Mouse (Mus musculus) forebrain, embryonic 14.5 days (tissue): ENCODE measurements around the gene Kctd15. TPM values are rescaled to one million over a fixed set of nuclear protein-coding genes. Genes with fewer than 3 reads are reported as not detected.

Source experiments
- ATAC-seq: fragments of 200-750 bp; cut with Nextera tagmentation; 2 replicates; pipeline ENCODE4 v1.8.0; 2017; ENCODE audit warnings: mild to moderate bottlenecking, moderate library complexity
- DNase-seq: peaks from one replicate; pipeline ENCODE4 v3.0.0-alpha.2; 2015; ENCODE audit warnings: low spot score
- H3K27ac ChIP-seq: fragments of 300-500 bp; sonication (generic); 2 replicates; pipeline ENCODE4 v1.5.1; 2014; ENCODE audit warnings: low read depth, mild to moderate bottlenecking, control low read depth, low read length, moderate library complexity
- H3K27me3 ChIP-seq: fragments of 300-500 bp; sonication (generic); replicated peaks from 2 replicates; pipeline ENCODE4 v1.6.1; 2014; ENCODE audit warnings: low read length, control low read depth, mixed read lengths; ENCODE audit not compliant: control insufficient read depth, insufficient read depth
- H3K36me3 ChIP-seq: fragments of 300-500 bp; sonication (generic); 2 replicates; pipeline ENCODE4 v1.6.1; 2014; ENCODE audit warnings: low read length, control low read depth; ENCODE audit not compliant: control insufficient read depth, insufficient read depth
- H3K4me1 ChIP-seq: fragments of 300-500 bp; sonication (generic); 2 replicates; pipeline ENCODE4 v1.6.1; 2014; ENCODE audit warnings: antibody characterized with exemption, low read length, control low read depth; ENCODE audit not compliant: control insufficient read depth, insufficient read depth
- H3K4me2 ChIP-seq: fragments of 300-500 bp; sonication (generic); 2 replicates; pipeline ENCODE4 v1.6.1; 2014; ENCODE audit warnings: mild to moderate bottlenecking, control low read depth, low read length
- H3K4me3 ChIP-seq: fragments of 300-500 bp; sonication (generic); 2 replicates; pipeline ENCODE4 v1.5.1; 2014; ENCODE audit warnings: low read depth, low read length, control low read depth
- H3K9ac ChIP-seq: fragments of 300-500 bp; sonication (generic); 2 replicates; pipeline ENCODE4 v1.6.1; 2014; ENCODE audit warnings: mild to moderate bottlenecking, low read length, control low read depth, moderate library complexity
- H3K9me3 ChIP-seq: fragments of 300-500 bp; sonication (generic); replicated peaks from 2 replicates; pipeline ENCODE4 v1.6.1; 2016; ENCODE audit warnings: low read length, control low read depth, mixed read lengths; ENCODE audit not compliant: control insufficient read depth
- WGBS: fragments of 180-500 bp; shearing (Covaris S2); extraction: QIAGEN DNeasy Blood & Tissue Kit; methylation state at CpG from one replicate; pipeline ENCODE4 v1.1.7; 2014; 5-methylcytosine and 5-hydroxymethylcytosine counted together
- polyA plus RNA-seq: library from polyadenylated mRNA; unstranded; fragments of >200 nt; fragmentation: Nextera tagmentation; extraction: Ambion mirVana; gene quantifications from 2 replicates; pipeline ENCODE4 v1.2.1, GENCODE M21; 2014

Kctd15 gene
- polyA plus RNA-seq, 1 experiment from 2014 or later, result 16.0 TPM

- no peak overlapping the region for H3K9ac ChIP-seq
- H3K4me3 ChIP-seq, result no peak overlapping the region
- no peak for DNase-seq
- H3K9me3 ChIP-seq, result no peaks in the 10 kb centered on the region
- WGBS, result 75% methylated on average over 18 of the region's 18 CpGs
- no peak for ATAC-seq
- H3K27me3 ChIP-seq, result no peaks in the 10 kb centered on the region
- H3K27ac ChIP-seq, result no peak overlapping the region
- peaks cover 5% of the 10 kb centered on the region; the same call in 1 of the 2 replicates for H3K4me1 ChIP-seq
- H3K36me3 ChIP-seq, result peaks cover 88% of the 10 kb centered on the region
- no peak overlapping the region for H3K4me2 ChIP-seq
These were observed 11.9 kb downstream of the Kctd15 start for GRCm38 (mm10) chr7:34644591-34644990.

DNA sequence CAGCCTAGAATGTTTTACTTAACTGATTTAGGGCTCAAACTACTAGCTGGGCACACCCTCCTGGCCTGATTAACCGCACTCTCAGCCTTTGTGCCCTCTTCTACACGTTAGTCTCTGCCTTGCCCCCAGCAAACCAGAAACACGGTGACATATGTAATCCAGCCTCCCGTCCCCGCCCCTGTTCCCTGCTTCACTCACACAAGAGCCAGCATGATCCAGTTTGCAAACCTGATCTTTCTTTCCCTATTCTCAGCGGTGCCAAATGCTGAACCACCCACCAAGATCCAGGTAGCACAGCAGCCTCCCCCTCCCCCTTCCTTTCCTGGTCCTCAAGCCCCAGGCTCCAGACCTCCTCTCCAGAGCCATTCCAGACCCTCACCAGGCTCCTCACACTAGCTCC is 13.2 kb downstream of the Kctd15 start:
- no peak for DNase-seq
- peaks cover 5% of the 10 kb centered on the region; the same call in 1 of the 2 replicates for H3K4me1 ChIP-seq
- H3K27ac ChIP-seq, result no peak overlapping the region
- no peaks in the 10 kb centered on the region for H3K27me3 ChIP-seq
- H3K9ac ChIP-seq, result no peak overlapping the region
- H3K4me3 ChIP-seq, result no peak overlapping the region
- no peak overlapping the region for H3K4me2 ChIP-seq
- 79% methylated on average over 6 of the region's 6 CpGs for WGBS
- no peaks in the 10 kb centered on the region for H3K9me3 ChIP-seq
- no peak for ATAC-seq
- peaks cover 85% of the 10 kb centered on the region for H3K36me3 ChIP-seq

GRCm38 (mm10) chr7:34641968-34642367 is 14.6 kb downstream of the Kctd15 start:
- 91% methylated on average over 13 of the region's 13 CpGs for WGBS
- H3K9me3 ChIP-seq, result no peaks in the 10 kb centered on the region
- H3K9ac ChIP-seq, result no peak overlapping the region
- H3K27me3 ChIP-seq, result no peaks in the 10 kb centered on the region
- no peak overlapping the region for H3K27ac ChIP-seq
- no peaks in the 10 kb centered on the region; the same call in 1 of the 2 replicates for H3K4me1 ChIP-seq
- no peak for ATAC-seq
- H3K4me2 ChIP-seq, result no peak overlapping the region
- H3K4me3 ChIP-seq, result no peak overlapping the region
- DNase-seq, result no peak
- H3K36me3 ChIP-seq, result peaks cover 77% of the 10 kb centered on the region

- ATAC-seq (no peak), DNase-seq (no peak)
- H3K9ac ChIP-seq, result no peak overlapping the region
- H3K4me3 ChIP-seq, result no peak overlapping the region
- peaks cover 60% of the 10 kb centered on the region for H3K36me3 ChIP-seq
- WGBS, result 92% methylated on average over 11 of the region's 11 CpGs
- no peaks in the 10 kb centered on the region for H3K27me3 ChIP-seq
- H3K4me2 ChIP-seq, result no peak overlapping the region
- H3K4me1 ChIP-seq, result no peaks in the 10 kb centered on the region
- H3K9me3 ChIP-seq, result no peaks in the 10 kb centered on the region
- no peak overlapping the region for H3K27ac ChIP-seq
These were observed 16.7 kb downstream of the Kctd15 start for GRCm38 (mm10) chr7:34639798-34640197.

GRCm38 (mm10) chr7:34636661-34637060 is 19.9 kb downstream of the Kctd15 start:
- ATAC-seq (no peak), DNase-seq (no peak)
- 75% methylated on average over 4 of the region's 4 CpGs for WGBS
- Histone ChIP-seq H3K36me3 (peaks cover 35% of the 10 kb centered on the region), H3K9ac (no peak overlapping the region), H3K4me1 (no peaks in the 10 kb centered on the region), H3K27me3 (no peaks in the 10 kb centered on the region), H3K4me3 (no peak overlapping the region), H3K9me3 (no peaks in the 10 kb centered on the region), H3K4me2 (no peak overlapping the region), H3K27ac (no peak overlapping the region)

- Histone ChIP-seq H3K4me3 (no peak overlapping the region), H3K4me2 (no peak overlapping the region), H3K27ac (no peak overlapping the region), H3K36me3 (0 out of 2 replicates have a peak, but pooled peaks cover 5% of the 10 kb centered on the region), H3K9ac (no peak overlapping the region), H3K4me1 (peaks cover 13% of the 10 kb centered on the region), H3K27me3 (no peaks in the 10 kb centered on the region), H3K9me3 (no peaks in the 10 kb centered on the region)
- DNase-seq, result no peak
- WGBS, result 88% methylated on average over 10 of the region's 10 CpGs
- no peak for ATAC-seq
These were observed 23.4 kb downstream of the Kctd15 start for GRCm38 (mm10) chr7:34632966-34633742.

- WGBS, result under 1% methylated on average over 34 of the region's 34 CpGs
- H3K9ac ChIP-seq, result peak overlapping the region; percentile 54
These were observed 26.1 kb downstream of the Kctd15 start for GRCm38 (mm10) chr7:34630211-34631085.

GRCm38 (mm10) chr7:34629702-34630210 is 26.8 kb downstream of the Kctd15 start:
- Histone ChIP-seq H3K9ac (peak overlapping the region; percentile 54), H3K27me3 (no peaks in the 10 kb centered on the region), H3K4me1 (peaks cover 13% of the 10 kb centered on the region), H3K4me2 (peak overlapping the region; percentile 61), H3K27ac (peak overlapping the region; percentile 69; the same call in 1 of the 2 replicates), H3K4me3 (peak overlapping the region; percentile 30), H3K36me3 (no peaks in the 10 kb centered on the region), H3K9me3 (no peaks in the 10 kb centered on the region)
- 34% methylated on average over 8 of the region's 8 CpGs for WGBS
- ATAC-seq (peak; percentile 8; the same call in 1 of the 2 replicates), DNase-seq (peak; percentile 67)

More at GRCm38 (mm10) chr7:34630211-34631085, 26.1 kb downstream of the Kctd15 start:
- Histone ChIP-seq H3K27ac (peak overlapping the region; percentile 69; the same call in 1 of the 2 replicates), H3K4me3 (peak overlapping the region; percentile 30), H3K36me3 (no peaks in the 10 kb centered on the region), H3K9me3 (no peaks in the 10 kb centered on the region), H3K4me1 (peaks cover 13% of the 10 kb centered on the region), H3K4me2 (peak overlapping the region; percentile 61), H3K27me3 (no peaks in the 10 kb centered on the region)
- DNase-seq, result peak; percentile 77
- ATAC-seq, result peak; percentile 89
